Mouse (Mus musculus): ENCODE results near the gene 1700061G19Rik. TPM values are rescaled to one million over a fixed set of nuclear protein-coding genes. Genes with fewer than 3 reads are reported as not detected.

The 1700061G19Rik gene
- polyA plus RNA-seq (2012; rRNA removed), result 0.03 and 0.07 TPM in 2 replicates

DNA sequence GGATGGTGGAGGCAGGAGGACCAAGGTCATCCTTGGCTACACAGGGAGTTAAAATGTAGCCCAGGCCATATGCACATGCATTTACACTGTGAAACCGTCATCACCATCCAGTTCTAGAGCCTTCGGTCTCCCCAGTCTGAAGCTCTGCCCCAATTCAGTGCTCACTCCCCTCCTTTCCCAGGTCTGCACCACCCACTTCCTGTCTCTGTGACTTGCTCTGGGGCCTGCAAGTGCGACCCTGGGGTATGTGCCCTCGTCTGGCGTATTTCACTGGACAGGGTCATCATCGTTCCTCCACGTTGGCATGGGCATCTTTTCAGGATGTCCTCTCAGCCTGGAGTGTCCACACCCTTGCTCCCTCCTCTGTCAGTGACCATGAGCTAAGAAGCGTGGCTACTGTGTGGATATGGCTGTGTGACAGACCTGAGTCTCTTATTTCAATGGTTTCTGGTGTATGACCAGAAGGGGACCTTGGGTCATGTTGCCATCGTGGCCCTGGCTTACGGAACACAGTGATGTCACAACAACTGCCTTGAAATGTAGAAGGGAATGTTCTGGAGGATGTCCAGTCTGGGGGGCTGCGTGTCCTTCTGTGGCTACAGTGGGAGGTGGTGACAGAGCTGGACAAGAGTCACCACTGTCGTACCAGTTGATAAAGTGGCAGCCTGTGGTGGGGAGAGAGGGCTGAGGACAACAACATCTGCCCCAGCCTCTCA is at the start of gene 1700061G19Rik:
Gene 1700061G19Rik, plus strand, starts transcription at position 542 of the 716 bp plus-strand sequence.
- DNase-seq (ENCODE audit: low read depth), result no peak
- no peak for TF ChIP-seq POLR2A (IDR thresholded peaks at IDR 0.05; ENCODE audit: borderline replicate concordance, extremely low read depth, insufficient read depth, insufficient read length, poor library complexity, severe bottlenecking)

DNA sequence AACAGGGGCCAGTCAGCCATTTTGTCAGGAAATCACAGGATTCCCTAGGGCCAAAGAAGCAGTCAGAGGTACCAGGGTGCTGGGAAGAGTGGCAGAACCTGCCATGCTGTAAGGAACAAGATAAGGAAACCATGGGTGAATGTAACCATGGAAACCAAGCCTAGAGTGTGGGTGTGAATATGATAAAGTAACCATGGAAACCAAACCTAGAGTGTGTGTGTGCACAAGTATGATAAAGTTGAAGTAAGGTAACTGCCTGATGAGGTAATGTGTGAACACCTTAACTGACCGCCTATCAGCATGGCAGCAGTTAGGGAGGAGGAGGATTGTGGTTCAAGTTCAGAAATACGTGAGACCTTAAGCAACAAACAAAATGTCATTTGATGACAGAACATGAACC is 48.6 kb upstream of the 1700061G19Rik start:
- DNase-seq (ENCODE audit: low read depth), result no peak
- TF ChIP-seq CTCF (IDR thresholded peaks at IDR 0.05; ENCODE audit: borderline replicate concordance, extremely low read depth, insufficient read depth, insufficient read length) (no peak), POLR2A (IDR thresholded peaks at IDR 0.05; ENCODE audit: borderline replicate concordance, extremely low read depth, insufficient read depth, insufficient read length, poor library complexity, severe bottlenecking) (no peak)

DNA sequence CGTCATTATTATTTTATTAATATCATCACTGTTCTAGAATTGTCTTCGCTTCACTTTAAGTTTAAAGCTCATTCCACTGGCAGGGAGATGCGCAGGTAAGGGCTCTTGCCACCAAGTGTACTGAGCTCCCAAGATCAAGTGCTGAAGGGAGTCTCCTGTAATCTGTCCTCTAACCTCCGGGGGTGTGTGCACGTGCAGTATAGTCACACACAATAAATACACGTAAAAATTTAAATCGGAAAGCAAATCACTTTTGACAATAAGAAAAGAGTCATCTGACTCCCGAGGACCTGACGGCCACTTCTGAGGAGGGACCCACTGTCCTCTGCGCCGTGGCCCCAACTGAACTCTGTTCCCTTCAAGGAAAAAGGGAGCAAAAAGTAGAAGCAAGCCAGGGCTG is 46.1 kb upstream of the 1700061G19Rik start:
- DNase-seq (ENCODE audit: low read depth), result no peak
- TF ChIP-seq CTCF (IDR thresholded peaks at IDR 0.05; ENCODE audit: borderline replicate concordance, extremely low read depth, insufficient read depth, insufficient read length) (no peak), POLR2A (IDR thresholded peaks at IDR 0.05; ENCODE audit: borderline replicate concordance, extremely low read depth, insufficient read depth, insufficient read length, poor library complexity, severe bottlenecking) (no peak)

DNA sequence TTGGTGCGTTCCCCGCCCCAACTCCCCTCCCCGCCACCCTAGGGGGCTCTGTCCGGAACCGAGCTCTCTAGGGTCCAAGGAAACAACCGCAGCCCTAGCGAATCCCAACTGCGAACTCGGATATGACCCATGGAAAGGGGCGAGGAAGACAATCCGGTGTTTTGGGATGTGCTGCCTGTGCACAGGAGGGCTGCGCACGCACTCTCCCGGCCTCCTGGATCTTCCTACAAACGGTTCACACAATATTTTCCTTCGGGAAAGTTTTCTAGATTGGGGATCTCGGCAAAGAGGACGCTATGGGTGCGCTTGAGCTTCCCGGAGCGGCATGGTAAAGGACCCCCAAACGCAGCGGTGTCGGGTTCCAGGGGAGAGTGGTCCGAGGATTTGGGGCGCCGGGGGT is 45.5 kb upstream of the 1700061G19Rik start:
- DNase-seq (ENCODE audit: low read depth), result no peak
- TF ChIP-seq CTCF (IDR thresholded peaks at IDR 0.05; ENCODE audit: borderline replicate concordance, extremely low read depth, insufficient read depth, insufficient read length), result no peak
- TF ChIP-seq POLR2A (IDR thresholded peaks at IDR 0.05; ENCODE audit: borderline replicate concordance, extremely low read depth, insufficient read depth, insufficient read length, poor library complexity, severe bottlenecking), result no peak

DNA sequence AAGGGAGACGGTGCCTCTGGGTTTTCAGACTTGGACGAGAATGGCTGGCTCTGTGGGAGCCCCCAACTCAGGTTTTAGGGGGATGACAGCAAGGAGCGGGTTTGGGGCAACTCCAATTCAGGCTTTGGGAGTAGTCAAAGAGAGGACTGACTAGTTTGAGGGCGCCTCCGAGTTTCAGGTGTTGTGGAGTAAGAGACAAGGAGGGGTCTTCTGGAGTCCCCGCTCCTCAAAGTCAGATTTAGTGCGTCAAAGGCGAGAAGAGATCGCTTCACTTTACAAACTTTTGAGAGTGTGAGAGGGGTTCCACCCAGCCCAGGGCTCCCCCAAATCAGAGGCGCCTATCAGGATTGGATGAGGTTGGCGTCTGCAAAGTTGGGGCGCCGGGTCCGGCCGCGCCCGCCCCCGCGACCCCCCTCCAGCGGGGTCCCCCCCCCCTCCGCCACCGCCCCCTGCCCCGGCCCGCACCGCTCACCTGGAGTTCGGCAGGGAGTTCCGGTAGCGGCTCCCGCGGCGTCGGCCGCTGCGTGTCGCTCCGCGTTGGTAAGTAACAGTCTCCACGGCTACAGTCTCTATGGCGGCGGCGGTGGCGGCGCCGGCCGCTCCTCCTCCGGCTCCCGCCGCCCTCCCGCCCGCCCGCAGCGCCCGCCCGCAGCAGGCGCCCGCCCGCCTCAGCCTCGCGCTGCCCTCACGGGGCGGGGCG is 44.7 kb upstream of the 1700061G19Rik start, which contains the start of gene Rfx2:
Gene Rfx2, minus strand, starts transcription at position 603 of the 700 bp plus-strand sequence.
- TF ChIP-seq POLR2A (IDR thresholded peaks at IDR 0.05; ENCODE audit: borderline replicate concordance, extremely low read depth, insufficient read depth, insufficient read length, poor library complexity, severe bottlenecking) (no peak), CTCF (IDR thresholded peaks at IDR 0.05; ENCODE audit: borderline replicate concordance, extremely low read depth, insufficient read depth, insufficient read length) (no peak)

DNA sequence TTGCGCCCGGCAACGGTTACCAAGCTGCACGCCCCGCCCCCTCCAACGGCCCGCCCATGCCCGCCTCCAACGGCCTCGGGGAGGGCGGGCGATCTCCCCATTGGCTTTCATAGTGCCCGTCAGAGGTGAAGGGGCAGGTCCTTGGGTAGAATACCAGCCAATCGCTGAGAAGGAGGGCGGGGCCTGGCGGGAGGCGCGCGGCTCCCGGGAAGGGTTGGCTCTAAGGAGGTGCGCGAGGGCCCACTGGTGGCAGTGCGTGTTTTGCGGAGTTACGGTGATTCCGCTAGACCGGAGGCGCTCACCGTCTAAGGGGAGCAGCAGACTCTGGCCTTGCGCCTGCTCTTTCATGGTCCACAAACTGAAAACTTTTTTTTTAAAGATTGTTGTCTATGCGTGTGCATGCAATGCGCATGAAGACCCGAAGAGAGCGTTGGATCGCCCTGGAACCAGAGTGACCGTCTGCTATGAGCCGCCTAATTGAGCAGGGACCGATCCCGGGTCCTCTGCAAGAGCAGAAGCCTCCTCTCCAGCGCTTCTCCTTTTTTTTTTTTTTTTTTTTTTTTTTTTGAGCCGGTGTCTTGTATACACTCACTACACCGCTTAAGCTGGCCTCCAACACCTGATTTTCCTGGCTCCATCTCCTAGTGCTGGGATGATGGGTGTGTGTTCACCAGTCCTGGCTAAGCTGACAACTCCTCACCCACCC is 44.0 kb upstream of the 1700061G19Rik start:
- TF ChIP-seq POLR2A (IDR thresholded peaks at IDR 0.05; ENCODE audit: borderline replicate concordance, extremely low read depth, insufficient read depth, insufficient read length, poor library complexity, severe bottlenecking) (no peak), CTCF (IDR thresholded peaks at IDR 0.05; ENCODE audit: borderline replicate concordance, extremely low read depth, insufficient read depth, insufficient read length) (peak; percentile 38; the same call in 1 of the 2 replicates)
- peak; percentile 100 for DNase-seq (ENCODE audit: low read depth)

More for the DNA sequence above, 44.7 kb upstream of the 1700061G19Rik start, which contains the start of gene Rfx2:
- DNase-seq (ENCODE audit: low read depth), result no peak

DNA sequence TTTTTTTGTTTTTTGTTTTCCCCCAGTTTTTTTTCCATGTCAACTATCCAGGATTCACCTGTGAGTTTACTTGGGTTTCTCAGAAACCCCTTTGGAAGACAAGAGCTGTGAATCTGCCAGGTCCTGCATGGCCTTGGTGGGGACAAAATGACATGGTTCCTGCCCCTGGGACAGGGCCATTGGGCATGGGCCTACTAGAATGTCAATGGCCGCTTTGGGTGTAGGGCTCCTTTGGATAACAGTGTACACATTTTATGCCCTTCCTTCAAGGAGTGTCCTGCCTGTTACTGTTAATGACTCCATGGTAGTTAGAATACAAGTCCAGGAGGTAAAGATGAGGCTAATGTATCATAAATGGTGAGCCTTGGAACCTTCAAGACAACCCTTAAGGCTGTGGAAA is 42.4 kb upstream of the 1700061G19Rik start:
- TF ChIP-seq CTCF (IDR thresholded peaks at IDR 0.05; ENCODE audit: borderline replicate concordance, extremely low read depth, insufficient read depth, insufficient read length), result no peak
- TF ChIP-seq POLR2A (IDR thresholded peaks at IDR 0.05; ENCODE audit: borderline replicate concordance, extremely low read depth, insufficient read depth, insufficient read length, poor library complexity, severe bottlenecking), result no peak
- DNase-seq (ENCODE audit: low read depth), result no peak

DNA sequence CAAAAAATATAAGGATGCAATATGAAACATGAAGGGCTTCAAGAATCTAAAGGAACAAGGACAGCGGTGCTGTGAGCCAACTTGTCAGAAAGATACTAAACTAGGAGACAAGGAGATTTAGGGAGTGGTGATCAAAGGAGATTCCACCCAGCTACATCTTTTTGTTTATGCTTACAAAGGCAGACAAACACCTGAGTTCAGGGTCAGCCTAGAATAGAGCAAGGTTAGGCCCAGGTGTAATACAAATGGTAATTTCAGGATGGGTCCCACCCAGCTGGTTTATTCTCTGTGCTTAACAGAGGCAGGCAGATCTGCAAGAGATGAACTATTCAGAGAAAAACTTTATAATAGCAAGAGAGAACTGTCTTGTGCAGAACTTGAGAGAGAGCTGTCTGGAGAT is 41.9 kb upstream of the 1700061G19Rik start:
- DNase-seq (ENCODE audit: low read depth), result no peak
- TF ChIP-seq CTCF (IDR thresholded peaks at IDR 0.05; ENCODE audit: borderline replicate concordance, extremely low read depth, insufficient read depth, insufficient read length), result no peak
- no peak for TF ChIP-seq POLR2A (IDR thresholded peaks at IDR 0.05; ENCODE audit: borderline replicate concordance, extremely low read depth, insufficient read depth, insufficient read length, poor library complexity, severe bottlenecking)

DNA sequence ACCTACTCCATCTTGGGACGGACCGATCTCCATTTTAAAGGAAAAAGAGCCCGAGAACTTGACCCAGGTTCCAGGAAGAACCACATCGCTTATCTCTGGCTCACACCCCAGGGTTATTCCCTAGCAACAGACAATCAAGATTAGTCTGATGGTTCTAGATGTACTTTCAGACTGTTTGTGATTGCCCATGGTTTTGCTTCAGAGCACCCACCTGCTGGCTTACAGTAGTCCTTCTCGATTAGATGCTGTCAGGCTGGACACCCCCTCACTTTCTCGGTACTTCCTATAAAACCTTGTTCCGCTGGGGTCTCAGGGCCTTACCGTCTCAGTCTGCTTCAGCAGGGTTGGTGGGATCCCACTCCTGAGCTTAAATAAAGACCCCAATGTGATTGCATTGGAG is 38.9 kb upstream of the 1700061G19Rik start:
- no peak for TF ChIP-seq CTCF (IDR thresholded peaks at IDR 0.05; ENCODE audit: borderline replicate concordance, extremely low read depth, insufficient read depth, insufficient read length)
- no peak for TF ChIP-seq POLR2A (IDR thresholded peaks at IDR 0.05; ENCODE audit: borderline replicate concordance, extremely low read depth, insufficient read depth, insufficient read length, poor library complexity, severe bottlenecking)
- DNase-seq (ENCODE audit: low read depth), result no peak

DNA sequence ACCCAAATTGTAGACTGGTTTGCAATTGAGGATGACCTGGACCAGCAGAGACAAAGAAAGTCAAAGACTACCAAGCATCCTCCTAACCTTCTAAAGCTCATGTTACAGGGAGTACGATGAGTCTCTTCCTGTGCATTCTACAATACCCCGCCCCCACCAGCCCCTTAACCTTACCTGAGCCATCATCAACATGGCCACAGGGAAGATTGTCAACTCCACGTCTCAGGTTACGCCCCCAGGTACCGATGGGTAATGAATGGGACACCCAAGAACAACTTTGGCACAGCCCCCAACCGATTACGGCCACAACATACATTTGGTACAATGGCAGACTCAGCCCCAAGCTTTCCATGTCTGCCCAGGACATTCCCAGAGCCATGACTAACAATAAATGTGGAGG is 34.8 kb upstream of the 1700061G19Rik start:
- no peak for DNase-seq (ENCODE audit: low read depth)
- TF ChIP-seq POLR2A (IDR thresholded peaks at IDR 0.05; ENCODE audit: borderline replicate concordance, extremely low read depth, insufficient read depth, insufficient read length, poor library complexity, severe bottlenecking) (no peak), CTCF (IDR thresholded peaks at IDR 0.05; ENCODE audit: borderline replicate concordance, extremely low read depth, insufficient read depth, insufficient read length) (no peak)

DNA sequence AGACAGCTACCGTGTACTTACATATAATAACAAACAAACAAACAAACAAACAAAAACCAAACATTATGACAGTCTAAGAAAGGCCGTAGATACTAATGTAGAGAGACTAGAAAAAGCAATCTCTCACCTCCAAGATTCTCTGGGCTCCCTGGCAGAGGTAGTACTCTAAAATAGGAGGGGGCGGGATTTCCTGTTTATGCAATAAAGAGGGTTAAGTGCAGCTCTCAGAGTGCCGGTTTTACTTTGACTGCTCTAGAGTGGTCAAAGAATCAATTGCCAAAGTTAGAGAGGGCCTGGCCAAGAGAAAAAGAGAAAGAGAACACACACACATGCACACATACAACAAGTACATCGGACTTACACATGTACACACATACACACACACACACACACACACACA is 33.1 kb upstream of the 1700061G19Rik start:
- DNase-seq (ENCODE audit: low read depth), result no peak
- no peak for TF ChIP-seq POLR2A (IDR thresholded peaks at IDR 0.05; ENCODE audit: borderline replicate concordance, extremely low read depth, insufficient read depth, insufficient read length, poor library complexity, severe bottlenecking)
- TF ChIP-seq CTCF (IDR thresholded peaks at IDR 0.05; ENCODE audit: borderline replicate concordance, extremely low read depth, insufficient read depth, insufficient read length), result no peak
